Mouse (Mus musculus) subcutaneous adipose tissue, adult 2 months (tissue): Measurements from ENCODE around the gene Gm3424. TPM values are rescaled to one million over a fixed set of nuclear protein-coding genes. Genes with fewer than 3 reads are reported as not detected.

ENCODE experiments used
- polyA plus RNA-seq: library from polyadenylated mRNA; depleted of rRNA; stranded (reverse); fragments of >200 nt; gene quantifications from 2 replicates; pipeline ENCODE4 v1.2.3, GENCODE M21; 2012; ENCODE audit warnings: low replicate concordance; rRNA removed

Gene Gm3424
- not detected in 2 replicates for polyA plus RNA-seq

DNA sequence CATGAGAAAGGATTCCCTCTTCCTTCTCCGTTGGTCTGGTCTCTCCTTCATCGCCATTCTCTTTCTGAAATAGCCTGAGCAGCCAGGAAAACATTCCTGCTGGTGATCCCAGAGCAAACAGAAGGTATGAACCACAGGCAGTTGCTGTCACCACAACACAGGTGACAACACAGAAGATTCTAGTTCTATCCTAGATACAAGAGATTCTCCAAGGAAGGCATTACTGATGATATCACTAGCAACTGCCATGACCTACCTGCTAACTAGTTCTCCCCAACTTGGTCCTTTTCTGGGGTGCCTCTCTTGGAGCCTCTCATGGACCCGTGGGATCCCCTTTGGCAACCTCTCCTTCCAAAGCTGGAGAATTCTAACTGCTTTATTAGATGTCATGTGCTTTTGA is at the start of gene Gm3424:
Gene Gm3424 (minus strand): TSS at position 101 of the 400 bp plus-strand sequence.

DNA sequence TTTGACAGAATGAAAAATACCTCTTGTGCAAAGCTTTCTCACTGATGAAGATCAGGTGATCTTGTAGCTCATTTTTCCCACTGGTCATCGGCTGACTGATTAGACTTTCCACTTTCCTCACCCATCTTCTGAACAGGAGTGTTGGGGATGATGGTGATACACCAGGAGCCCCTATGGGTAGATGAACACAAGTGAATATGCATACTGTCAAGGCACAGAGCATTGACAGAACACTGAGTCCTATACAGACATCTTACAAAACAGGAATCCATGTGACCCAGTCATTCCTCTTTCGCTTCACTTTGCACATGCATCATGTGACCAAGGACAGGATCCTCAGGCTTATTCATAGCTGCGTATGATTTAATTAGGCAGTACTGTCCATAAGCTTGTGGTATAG is 22.2 kb downstream of the Gm3424 start, which contains the start of gene Gm3383:
Gene Gm3383 (minus strand): TSS at position 101 of the 400 bp plus-strand sequence.

Other genes starting within 250 kb of the Gm3424 start
- gene Gm8265, start 197.3 kb downstream of the Gm3424 start, polyA plus RNA-seq = not detected in 2 replicates
- gene Gm9603, start 142.9 kb downstream of the Gm3424 start, polyA plus RNA-seq = not detected in 2 replicates
- 0.19 and 2.4 TPM in 2 replicates for gene Gm3373, start 88.8 kb downstream of the Gm3424 start, polyA plus RNA-seq
- gene Gm3383, start 22.3 kb downstream of the Gm3424 start, polyA plus RNA-seq = 0.17 and 0.92 TPM in 2 replicates
- 0.13 and 0.17 TPM in 2 replicates for gene Gm8237, start 50.1 kb upstream of the Gm3424 start, polyA plus RNA-seq
- 0.28 and 0.52 TPM in 2 replicates for gene Gm3248, start 131.4 kb upstream of the Gm3424 start, polyA plus RNA-seq
- gene Gm3453, start 148.8 kb upstream of the Gm3424 start, polyA plus RNA-seq = not detected in 2 replicates
- not detected in 2 replicates for gene Gm6337, start 227.9 kb upstream of the Gm3424 start, polyA plus RNA-seq